Mouse (Mus musculus): ENCODE results near the gene Tango2.
A peak's percentile ranks its signal among the peaks of the same experiment; 100 is the strongest.
"Not testable (repeated sequence)": the region's sequence is repeated elsewhere in the genome, so short reads cannot be mapped to it uniquely, and the experiment has no call there.

Gene Tango2

DNA sequence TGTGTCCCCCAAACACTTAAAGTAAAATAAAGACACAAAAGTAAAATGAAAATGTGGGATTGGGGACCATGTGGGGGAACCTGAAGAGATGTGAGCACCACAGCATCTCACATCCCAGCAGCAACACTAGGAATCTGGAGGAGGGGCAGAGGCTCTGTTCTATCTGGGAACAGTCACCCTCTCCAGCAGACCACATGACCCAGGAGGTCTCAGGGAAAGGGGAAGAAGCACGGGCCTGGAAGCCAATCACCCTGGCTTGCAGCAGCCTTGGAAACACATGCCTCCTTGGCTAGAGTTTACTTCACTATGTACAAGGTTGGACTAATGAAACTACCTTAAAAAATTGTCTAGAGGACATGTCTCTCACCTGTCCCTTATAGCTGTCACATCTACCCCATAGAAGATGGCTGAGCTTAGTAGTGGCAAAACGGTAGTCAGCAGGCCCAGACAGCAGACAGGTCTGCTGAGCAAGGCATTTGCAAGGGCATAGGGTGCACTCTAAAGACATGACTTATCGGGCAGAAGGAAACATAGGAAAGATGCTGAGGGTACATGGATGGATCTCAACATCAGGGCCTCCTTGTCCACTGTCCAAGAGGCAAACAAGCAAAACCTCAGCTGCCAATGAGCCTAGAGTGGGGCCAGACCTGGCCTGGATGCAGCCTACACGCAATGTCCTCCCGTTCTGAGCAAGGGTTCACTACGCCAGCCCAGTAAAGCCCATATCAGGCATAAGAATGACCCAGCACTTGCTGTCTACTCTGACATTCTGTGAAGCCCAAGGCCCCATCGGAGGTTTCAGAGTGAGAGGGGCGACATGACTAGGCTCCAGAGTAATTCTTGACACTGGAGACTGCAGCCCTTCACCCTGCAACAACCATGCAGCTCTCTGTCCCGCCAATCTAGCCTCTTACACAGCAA, 5.0 kb downstream of the Tango2 start:
- DNase-seq: peak; percentile 49

DNA sequence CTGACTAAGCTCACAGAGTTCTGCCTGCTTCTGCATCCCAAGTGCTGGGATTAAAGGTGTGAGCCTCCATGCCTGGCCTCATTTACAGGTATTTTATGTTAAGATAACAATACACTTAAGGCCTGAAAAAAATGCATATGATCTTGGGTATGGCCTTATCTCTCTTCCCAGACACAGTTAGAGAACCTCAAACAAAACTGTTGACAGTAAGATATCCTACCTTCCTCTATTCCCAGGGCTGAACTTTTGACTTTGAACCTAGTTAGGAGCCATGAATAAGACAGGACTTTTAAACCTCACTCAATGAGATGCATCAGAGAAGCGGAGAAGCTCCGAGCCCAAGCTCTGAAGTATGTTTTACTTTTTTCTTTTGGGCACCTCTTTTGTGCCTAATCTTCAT, 5.8 kb downstream of the Tango2 start:
- no peak for DNase-seq

DNA sequence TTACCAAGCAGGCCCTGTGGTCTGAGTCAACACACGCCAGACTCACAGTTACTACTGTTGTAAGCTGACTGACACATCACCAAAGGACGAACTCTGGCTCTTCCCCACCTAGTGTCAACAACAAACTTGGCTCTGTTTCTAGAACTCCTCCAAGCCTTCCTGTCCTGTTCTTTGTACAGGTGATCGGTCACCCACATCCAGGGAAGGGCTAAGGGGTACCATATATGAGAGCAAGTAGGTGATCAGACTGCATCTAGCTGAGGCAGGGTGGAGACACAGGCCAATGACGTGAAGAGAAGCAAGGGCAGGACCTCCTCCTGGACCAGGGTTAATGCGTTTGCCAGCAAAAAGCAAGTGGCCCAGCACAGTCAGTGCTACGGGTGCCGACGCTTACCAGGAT, 6.3 kb downstream of the Tango2 start:
- peak; percentile 60 for DNase-seq

DNA sequence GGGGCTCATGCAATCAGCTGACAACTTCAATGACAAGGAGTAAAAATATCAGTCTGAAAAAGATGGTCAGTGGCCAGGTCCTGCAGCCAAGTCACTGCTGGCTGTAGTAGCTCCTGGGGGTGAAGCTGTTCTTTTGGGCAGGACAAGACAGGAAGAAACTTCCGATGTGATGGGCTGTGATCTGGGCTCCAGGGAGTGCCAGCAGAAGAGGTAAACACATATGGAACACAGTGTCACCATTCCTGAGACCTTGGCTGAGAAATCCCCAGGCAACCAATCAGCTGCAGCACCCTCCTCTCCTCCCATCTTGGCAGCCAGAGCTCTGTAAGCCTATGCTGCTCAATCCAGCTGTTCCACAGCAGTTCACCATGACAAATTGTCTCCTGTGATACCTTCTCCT, 8.0 kb downstream of the Tango2 start:
- no peak for DNase-seq

DNA sequence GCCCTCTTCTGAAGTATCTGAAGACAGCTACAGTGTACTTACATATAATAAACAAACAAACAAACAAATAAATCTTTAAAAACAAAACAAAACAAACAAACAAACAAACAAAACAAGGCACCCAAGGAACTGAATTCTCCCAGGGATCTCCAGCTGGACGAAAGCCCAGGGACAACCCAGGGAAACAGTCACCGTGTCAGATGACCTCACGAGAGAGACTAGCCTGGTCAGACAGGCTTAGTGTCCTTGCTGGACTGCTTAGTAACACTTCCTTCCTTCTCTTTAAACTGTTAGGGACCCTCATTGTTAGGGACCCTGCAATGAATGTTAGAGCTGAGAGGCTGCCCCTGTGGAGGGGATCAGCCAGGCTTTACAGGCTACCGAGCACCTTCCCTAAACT, 10.6 kb downstream of the Tango2 start:
- no peak for DNase-seq

DNA sequence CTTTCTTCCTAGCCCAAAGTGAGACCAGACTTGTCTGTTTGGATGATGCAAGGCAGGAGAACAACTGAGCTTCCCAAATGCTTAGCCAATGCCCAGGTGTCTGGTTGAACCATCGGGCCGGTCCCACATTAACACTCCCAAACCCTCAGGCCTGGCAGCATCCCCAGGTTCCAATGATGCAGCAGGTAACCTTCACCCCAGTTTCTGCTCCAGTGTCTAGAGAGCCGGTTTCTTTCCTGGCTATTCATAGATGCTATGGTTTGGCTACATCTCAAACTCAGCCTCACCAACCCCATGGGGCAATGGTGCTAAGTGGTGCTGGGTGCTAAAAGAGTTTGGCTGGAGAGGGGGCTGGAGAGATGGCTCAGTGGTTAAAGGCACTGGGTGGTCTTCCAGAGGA, 11.9 kb downstream of the Tango2 start:
- DNase-seq: no peak

DNA sequence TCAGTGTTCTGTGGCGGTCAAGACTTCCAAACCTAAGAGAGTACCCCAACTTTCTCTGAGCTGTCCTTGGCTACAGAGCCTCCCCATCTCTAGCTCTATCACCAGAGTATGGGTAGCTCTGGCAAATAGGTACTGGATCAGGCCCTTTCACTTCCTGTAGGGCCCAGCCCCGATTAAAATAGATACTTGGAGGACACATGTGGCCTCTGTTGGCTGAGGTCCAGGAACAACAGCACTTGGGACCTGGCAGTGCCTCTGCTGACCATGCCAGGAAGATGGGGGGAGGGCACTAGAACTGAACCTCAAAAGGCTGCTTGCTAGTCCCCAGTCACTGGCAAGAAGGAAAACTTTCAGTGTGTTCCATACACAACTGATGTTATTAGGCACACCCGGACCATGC, 13.9 kb downstream of the Tango2 start:
- no peak for DNase-seq

DNA sequence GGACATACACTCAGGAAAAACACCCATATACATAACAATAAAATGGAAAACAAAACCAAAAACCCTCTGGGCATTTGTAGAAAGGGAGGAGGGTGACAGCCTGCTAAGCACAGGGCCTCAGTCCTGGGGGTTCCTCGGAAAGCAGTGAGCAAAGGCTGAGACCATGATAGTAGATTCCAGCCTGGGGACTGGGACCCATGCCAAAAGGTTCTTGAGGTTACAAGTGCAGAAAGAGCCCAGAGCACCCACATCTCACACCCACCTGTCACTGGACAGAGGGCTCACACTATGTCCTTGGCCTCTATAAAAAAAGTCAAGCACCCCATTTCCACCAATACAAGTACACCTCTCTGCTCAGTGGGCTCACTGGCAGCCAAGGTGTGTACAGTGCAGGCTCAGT, 19.4 kb downstream of the Tango2 start:
- DNase-seq: no peak

DNA sequence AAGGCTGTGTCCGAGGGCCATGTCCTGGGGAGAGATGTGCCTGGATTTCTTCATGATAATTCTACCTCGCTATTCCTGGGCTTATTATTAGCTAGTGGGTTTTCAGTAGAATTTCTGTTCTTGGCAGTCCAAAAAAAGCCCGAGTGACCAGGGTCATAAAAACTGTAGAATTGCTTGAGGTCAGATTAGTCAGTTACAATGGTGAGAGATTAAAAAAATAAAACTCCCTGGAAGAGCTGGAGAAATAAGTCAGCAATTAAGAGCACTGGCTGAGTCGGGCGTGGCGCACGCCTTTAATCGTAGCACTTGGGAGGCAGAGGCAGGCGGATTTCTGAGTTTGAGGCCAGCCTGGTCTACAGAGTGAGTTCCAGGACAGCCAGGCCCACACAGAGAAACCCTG, 20.0 kb downstream of the Tango2 start:
- no peak for DNase-seq

DNA sequence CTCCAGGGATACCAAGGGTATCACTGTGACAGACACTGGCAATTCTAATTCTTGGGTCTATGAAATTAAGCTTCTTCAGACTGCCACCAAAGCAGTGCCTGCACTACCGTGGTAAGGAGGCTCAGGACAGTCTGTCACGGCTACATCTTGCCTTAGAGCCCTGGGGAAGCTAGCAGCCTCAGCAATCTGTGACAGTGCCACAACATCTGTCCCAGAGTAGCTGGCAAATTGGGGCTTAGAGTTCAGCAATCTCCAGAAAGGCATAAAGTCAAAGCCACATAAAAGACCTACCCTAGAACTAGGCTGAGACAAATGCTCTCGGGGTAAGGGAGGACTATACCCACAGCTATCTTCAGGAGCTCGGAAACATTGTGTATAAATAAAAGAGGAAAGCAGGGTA, 22.2 kb downstream of the Tango2 start:
- DNase-seq: no peak

DNA sequence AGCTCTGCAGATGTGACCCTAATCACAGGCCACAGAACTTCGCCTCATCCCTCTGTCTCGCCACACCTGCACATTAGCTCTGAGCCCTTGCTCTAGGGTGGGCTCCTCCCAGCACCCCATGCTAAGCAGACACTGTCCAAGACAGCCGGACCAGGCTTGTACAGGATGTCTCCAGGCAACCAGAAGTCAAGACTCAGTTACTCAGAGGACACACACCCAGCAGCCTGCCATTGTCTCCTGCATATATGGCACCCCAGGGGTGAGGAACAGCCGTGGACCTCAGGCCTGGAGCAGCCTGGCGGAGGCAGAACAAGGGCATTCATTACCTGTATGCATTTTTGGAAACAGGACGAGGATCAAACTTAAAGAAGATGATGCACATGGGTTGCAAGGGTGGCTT, 23.9 kb downstream of the Tango2 start:
- no peak for DNase-seq

DNA sequence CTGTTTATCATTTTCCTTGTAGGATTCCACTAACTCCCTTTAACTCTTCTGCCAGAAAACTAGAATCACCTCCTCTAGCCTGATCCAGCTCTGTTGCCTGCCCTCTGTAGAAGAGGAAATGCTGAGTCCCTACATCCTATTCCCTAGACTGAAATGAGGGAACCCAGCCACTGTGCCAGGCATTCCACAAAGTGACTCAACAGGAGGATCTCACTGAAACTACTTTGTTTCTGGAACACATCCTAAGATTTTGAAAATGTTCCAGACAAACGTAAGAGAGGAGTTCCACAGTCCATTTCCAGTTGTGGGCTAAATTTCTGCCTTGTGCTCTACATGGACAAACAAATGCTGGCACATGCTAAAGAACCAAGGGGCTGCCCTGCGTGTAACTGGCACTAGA, 24.4 kb downstream of the Tango2 start:
- DNase-seq: no peak

DNA sequence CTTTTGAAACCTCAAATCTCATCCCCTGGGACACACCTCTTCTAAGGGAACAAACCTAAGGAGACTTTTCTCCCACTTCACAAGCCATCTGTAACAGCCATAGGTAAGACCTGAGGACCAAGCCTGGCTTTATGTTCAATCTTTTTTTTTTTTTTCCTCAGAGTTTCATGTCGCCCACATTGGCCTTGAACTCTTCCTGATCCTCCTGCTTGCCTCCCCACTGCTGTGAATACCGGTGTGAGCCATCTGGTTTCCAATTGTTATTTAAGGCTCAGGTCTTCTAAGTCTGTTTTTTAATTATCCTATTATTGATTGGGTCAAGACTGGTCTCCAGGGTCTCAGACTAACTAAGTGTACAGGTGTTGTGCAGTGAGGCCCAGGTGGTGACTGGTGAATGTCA, 26.5 kb downstream of the Tango2 start:
- DNase-seq: no peak

DNA sequence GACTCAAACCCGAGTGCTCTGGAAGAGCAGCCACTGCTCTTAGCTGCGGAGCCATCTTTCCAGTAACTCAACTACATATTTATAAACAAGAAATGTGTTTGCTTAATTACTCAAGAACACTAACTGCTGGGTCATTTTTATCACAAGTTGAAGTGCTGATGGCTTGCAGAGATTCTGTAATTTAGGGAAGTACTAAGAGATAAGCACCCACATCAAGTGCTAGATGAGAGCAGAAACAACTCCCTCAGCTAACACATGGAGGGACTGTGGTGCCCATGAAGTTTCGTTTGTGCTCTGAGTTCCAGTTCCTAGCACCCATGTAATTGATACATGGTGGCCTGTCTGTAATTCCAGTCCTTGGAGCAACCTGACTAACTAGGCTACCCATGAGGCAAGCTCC, 28.9 kb downstream of the Tango2 start:
- no peak for DNase-seq

DNA sequence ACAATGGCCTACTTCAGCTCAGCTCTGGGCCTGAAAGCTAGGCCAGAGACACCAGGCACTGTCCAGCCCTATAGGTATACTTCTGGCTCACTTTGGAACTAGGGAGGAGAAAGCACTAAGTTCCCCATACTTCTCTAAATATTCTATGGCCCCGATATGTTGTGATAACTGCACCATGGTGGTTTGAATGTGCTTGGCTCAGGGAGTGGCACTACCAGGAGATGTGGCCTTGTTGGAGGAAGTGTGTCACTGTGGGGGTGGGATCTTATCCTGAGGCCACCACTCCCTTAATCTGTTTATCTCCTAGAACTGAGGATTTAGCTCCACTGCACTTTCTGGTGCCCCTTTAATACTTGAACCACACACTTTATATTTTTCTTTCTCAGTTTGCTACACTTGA, 39.7 kb downstream of the Tango2 start:
- no peak for DNase-seq

DNA sequence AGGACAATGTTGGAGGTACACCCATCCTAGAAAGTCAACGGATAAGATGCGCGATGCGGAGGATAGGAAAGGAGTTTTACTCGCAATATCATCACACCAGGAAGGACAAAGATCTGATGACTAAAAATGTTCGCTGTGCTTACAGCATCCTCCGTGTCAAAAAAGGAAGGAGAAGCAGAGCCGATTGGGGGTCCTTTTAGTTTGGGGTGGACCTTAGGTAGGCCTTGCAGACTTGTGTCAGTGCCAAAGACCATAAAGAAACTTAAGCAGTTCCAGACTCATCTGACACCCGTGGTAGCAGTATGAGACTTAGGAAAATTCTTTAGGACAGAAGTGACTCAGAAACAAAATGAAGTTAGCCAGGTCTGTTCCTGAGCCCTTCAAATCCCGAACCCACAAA, 58.3 kb downstream of the Tango2 start:
- not testable (repeated sequence) for DNase-seq

DNA sequence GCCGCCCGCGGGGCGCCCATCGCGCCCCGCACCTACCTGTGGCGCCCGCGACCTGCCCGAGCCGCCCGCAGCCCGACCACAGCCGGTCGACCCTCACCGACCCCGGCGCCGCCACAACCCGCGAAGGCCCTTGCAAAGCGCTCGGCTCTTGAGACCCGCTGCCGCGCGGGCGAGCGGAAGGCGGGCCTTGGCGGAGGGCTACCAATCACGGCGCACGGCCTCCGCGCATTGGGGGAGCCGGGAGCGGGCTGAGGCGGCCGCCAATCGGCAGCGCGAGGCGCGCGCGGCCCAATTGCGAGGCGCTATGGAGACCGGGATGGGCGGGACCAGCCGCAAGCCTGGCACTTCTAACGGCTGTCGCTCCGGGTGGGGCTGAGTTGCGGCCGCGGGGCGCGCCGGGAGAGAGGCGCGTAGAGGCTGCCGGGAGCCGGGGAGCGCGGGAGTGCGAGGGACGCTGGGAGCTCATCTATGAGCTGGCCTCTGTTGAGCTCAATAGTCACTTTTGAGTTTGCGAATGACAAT, 58.8 kb downstream of the Tango2 start, which contains the start of gene Dgcr8:
TSS of gene Dgcr8 (minus strand) at position 180 of the 522 bp plus-strand sequence.
- peak; percentile 99 for DNase-seq

DNA sequence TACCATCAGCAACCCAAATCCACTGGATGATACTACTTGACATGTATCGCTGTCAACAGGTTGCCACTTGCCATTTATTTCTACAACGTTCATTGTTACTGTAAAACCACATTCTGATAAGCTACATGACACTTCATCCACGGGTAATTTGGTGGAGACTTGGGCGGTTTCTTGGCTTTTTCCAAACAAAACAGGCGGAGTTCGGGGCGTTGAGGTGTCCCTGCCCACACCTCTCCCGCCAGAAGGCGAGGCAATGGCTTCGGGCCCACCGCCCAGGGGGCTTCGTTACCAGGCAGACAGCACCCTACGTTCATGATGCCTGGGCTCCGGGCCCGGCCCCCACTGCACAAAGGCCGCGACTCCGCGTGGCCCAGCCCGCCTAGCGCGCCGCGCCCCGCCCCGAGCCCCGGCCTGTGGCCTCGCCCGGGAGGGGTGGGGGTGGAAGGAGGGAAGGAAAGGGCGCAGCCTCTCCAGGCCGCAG, 59.3 kb downstream of the Tango2 start:
- DNase-seq: peak; percentile 86

DNA sequence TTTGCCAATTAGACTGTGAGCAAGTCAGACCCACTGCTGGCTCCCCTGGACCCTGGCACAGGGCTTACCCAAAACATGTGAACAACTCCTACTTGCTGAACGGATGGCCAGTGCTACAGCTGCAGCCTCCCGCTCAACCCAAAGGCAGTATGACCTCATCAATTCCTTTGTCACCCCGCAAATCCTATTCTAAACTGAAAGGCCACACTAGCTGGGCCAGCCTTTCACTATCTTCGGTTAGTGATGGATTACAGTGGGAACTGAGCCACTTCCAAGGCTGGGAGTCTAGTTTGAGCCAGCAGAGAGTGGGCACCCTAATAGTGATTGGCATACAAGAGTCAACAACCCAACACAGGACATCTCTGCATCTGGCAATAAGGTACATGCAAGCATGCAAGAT, 59.7 kb downstream of the Tango2 start:
- no peak for DNase-seq

DNA sequence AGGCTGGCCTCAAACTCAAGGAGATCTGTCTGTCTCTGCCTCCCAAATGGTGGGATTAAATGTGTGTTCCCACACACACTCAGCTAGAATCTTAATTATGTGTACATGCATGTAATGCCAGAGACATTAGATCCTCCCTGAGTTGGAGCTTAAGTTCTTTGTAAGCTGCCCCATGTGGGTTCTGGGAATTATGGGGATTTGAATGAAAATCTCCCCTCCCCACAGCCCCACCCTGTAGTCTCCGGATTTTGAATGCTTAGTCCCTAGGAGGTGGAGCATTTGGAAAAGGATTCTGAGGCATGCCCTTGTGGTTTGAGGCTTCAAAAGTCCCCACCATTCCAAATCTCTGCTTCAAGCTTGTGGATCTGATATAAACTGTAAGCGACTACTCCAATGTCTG, 72.7 kb downstream of the Tango2 start:
- DNase-seq: no peak

DNA sequence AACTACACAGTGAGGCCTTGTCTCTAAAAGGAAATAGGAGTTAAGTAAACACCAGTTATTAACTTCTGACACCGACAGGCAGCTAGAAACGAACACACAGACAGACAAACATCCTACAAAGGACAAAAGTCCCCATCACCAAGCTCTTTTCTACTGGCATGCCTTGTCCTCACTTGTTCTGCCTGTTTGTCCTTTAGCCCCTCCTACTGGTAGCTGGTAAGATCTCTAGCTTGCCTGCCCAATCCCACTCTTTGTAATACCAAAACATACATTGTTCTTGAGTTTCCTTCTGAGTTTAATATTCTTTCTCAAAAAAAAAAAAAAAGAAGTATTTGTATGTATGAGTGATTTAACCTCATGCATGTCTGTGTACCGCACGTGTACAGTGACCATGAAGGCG, 79.7 kb downstream of the Tango2 start:
- no peak for DNase-seq

DNA sequence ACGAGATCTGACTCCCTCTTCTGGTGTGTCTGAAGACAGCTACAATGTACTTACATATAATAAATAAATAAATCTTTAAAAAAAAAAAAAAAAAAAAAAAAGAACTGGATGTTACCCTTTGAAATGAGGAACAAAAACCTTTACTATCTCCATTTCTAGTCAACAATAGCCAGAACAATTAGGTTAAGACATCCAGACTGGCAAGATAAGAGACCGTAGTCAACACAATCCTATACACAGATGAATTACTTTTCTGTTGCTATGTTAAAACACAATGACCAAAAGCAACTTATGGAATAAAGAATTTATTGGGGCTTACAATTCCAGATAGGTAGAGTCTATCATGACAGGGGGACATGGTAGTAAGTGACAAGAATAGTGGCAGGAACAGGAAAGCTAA, 82.9 kb downstream of the Tango2 start:
- no peak for DNase-seq

DNA sequence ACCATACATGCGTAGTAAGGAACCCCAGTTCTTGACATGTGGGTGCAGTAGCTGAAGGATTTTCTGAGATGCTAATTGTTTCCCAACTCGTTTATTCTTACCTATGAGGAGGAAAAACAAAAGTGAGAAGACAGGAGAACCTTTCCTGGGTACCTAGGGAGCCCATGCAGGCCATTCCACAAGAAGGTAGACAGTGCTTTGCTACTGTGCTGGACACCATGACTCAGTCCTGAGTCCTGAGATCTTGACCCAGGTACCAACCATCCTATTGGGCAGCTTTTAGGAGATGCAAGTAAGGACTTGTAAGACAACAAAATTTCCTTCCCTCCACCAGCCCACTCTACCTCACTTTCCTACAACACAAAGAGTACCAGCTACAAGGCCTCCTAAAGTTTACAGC, 89.7 kb downstream of the Tango2 start, which contains the start of gene Gm49776:
TSS of gene Gm49776 (minus strand) at position 101 of the 400 bp plus-strand sequence.
- no peak for DNase-seq

DNA sequence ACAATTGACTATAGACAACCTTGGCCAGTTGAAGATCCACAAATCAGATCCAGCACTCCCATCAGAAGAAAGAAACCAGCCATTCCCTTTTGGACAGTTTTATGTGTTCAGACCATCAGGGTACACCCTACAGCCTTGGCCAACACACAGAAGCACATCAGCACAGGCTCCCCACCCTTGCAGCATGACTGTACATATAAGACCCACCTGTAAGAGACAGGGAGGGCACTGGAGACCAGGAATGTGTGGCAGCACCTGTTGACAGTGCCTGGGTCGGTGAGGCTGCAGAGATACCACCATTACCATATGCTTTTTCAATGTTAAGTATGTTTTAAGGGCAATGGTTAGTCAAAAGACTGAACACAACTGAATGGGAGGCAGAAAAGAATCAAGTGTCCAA, 94.0 kb downstream of the Tango2 start:
- no peak for DNase-seq

DNA sequence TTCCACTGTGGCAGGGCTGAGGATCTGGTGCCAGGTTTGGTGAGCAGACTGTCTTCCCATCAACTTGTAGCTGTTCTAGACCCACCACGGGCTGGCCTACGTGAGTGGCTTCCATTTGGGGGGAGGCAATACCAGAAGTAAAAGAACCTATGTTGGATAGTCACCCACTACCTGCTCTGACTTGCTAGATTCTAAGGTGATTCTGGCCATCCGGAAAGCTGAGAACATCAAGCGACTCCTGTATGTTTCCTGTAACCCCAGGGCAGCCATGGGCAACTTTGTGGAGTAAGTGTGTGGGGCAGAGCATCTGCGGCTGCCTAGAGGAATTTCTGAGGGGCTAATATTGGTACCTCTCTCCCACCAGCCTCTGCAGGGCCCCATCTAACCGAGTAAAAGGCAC, 95.2 kb downstream of the Tango2 start:
- no peak for DNase-seq
